Mouse (Mus musculus) MEL (cell line): ENCODE results near the gene 2310039H08Rik. TPM values are rescaled to one million over a fixed set of nuclear protein-coding genes. Genes with fewer than 3 reads are reported as not detected.

ENCODE experiments used
- DNase-seq: peaks from one replicate; pipeline ENCODE4 v3.0.0; 2011; ENCODE audit warnings: low read depth, low spot score
- H3K27ac ChIP-seq: 2 replicates; pipeline ENCODE4 v1.5.1; 2012; ENCODE audit warnings: low read depth, mild to moderate bottlenecking, control low read depth, low read length, moderate library complexity; ENCODE audit not compliant: control insufficient read depth
- H3K27me3 ChIP-seq, 2 experiments: fragments of 150-350 bp in 1 of 2; sonication (generic) in 1 of 2; 2 replicates each; pipeline ENCODE4 v1.6.1; 2012; ENCODE audit warnings: low read length in 2 of 2, mild to moderate bottlenecking in 2 of 2, improper control_type of control experiment in 1 of 2, moderate library complexity in 1 of 2; ENCODE audit not compliant: insufficient read depth in 2 of 2, control insufficient read depth in 1 of 2
- H3K36me3 ChIP-seq, 2 experiments: 2 replicates each; pipeline ENCODE4 v1.6.1; 2012 to 2014; ENCODE audit warnings: low read length in 2 of 2, improper control_type of control experiment in 1 of 2, inconsistent platforms in 1 of 2, mild to moderate bottlenecking in 1 of 2; ENCODE audit not compliant: insufficient read depth in 2 of 2, control insufficient read depth in 1 of 2
- H3K4me1 ChIP-seq, 2 experiments: fragments of 150-350 bp in 1 of 2; sonication (generic) in 1 of 2; 2 replicates each; pipeline ENCODE4 v1.6.1; 2012; ENCODE audit warnings: low read length in 2 of 2, improper control_type of control experiment in 1 of 2, mild to moderate bottlenecking in 1 of 2; ENCODE audit not compliant: insufficient read depth in 2 of 2, control insufficient read depth in 1 of 2
- H3K4me3 ChIP-seq, 2 experiments: fragments of 150-350 bp in 1 of 2; sonication (generic) in 1 of 2; 2 replicates each; pipeline ENCODE4 v1.5.1; 2012; ENCODE audit warnings: low read depth in 2 of 2, low read length in 2 of 2, mild to moderate bottlenecking in 2 of 2, moderate library complexity in 2 of 2, control low read depth in 1 of 2, improper control_type of control experiment in 1 of 2; ENCODE audit not compliant: control insufficient read depth in 1 of 2, insufficient read depth in 1 of 2
- H3K79me2 ChIP-seq: 2 replicates; pipeline ENCODE4 v1.6.1; 2012; ENCODE audit warnings: mild to moderate bottlenecking, low read length, moderate library complexity; ENCODE audit not compliant: control insufficient read depth, poor library complexity, insufficient read depth
- H3K9ac ChIP-seq: 2 replicates; pipeline ENCODE4 v1.6.1; 2012; ENCODE audit warnings: low read depth, mild to moderate bottlenecking, control low read depth, low read length, moderate library complexity; ENCODE audit not compliant: control insufficient read depth, poor library complexity, severe bottlenecking
- H3K9me3 ChIP-seq: fragments of 150-350 bp; sonication (generic); replicated peaks from 2 replicates; pipeline ENCODE4 v1.6.1; 2012; ENCODE audit warnings: mild to moderate bottlenecking, low read length, improper control_type of control experiment, moderate library complexity; ENCODE audit not compliant: insufficient read depth
- CHD2 ChIP-seq: IDR thresholded peaks from 2 replicates; pipeline ENCODE4 v1.6.1; 2011; ENCODE audit warnings: low read length, improper control_type of control experiment
- E2F4 ChIP-seq: IDR thresholded peaks from 2 replicates; pipeline ENCODE4 v1.6.1; 2011; ENCODE audit warnings: low read depth, low read length, improper control_type of control experiment, borderline replicate concordance
- EP300 ChIP-seq, 2 experiments: IDR thresholded peaks; 2 replicates each; pipeline ENCODE4 v1.6.1; 2011; ENCODE audit warnings: improper control_type of control experiment in 2 of 2, low read length in 2 of 2, low read depth in 1 of 2, mild to moderate bottlenecking in 1 of 2
- ETS1 ChIP-seq: IDR thresholded peaks from 2 replicates; pipeline ENCODE4 v1.6.1; 2012; ENCODE audit warnings: low read depth, mild to moderate bottlenecking, inconsistent platforms, low read length, improper control_type of control experiment, moderate library complexity
- GATA1 ChIP-seq: IDR thresholded peaks from 2 replicates; pipeline ENCODE4 v1.6.1; 2011; ENCODE audit warnings: low read depth, low read length, improper control_type of control experiment
- HCFC1 ChIP-seq: IDR thresholded peaks from 2 replicates; pipeline ENCODE4 v1.6.1; 2012; ENCODE audit warnings: low read depth, mild to moderate bottlenecking, inconsistent platforms, low read length, improper control_type of control experiment, moderate library complexity
- MAFK ChIP-seq: IDR thresholded peaks from 2 replicates; pipeline ENCODE4 v1.6.1; 2011; ENCODE audit warnings: low read depth, mild to moderate bottlenecking, low read length, improper control_type of control experiment, borderline replicate concordance
- MEF2A ChIP-seq: IDR thresholded peaks from 2 replicates; pipeline ENCODE4 v1.6.1; 2014; ENCODE audit warnings: low read depth, mild to moderate bottlenecking, inconsistent platforms, low read length, improper control_type of control experiment; ENCODE audit not compliant: poor library complexity, insufficient replicate concordance, severe bottlenecking; ENCODE audit errors: extremely low read depth
- MXI1 ChIP-seq: IDR thresholded peaks from 2 replicates; pipeline ENCODE4 v1.6.1; 2011; ENCODE audit warnings: mild to moderate bottlenecking, low read depth, low read length, improper control_type of control experiment
- NELFE ChIP-seq: IDR thresholded peaks from 2 replicates; pipeline ENCODE4 v1.6.1; 2011; ENCODE audit warnings: low read depth, low read length, improper control_type of control experiment
- POLR2AphosphoS2 ChIP-seq: IDR thresholded peaks from 2 replicates; pipeline ENCODE4 v1.6.1; 2011; ENCODE audit warnings: low read length, improper control_type of control experiment
- RAD21 ChIP-seq: IDR thresholded peaks from 2 replicates; pipeline ENCODE4 v1.6.1; 2011; ENCODE audit warnings: mild to moderate bottlenecking, low read depth, low read length, improper control_type of control experiment
- SIN3A ChIP-seq: IDR thresholded peaks from 2 replicates; pipeline ENCODE4 v1.6.1; 2012; ENCODE audit warnings: low read length, improper control_type of control experiment, inconsistent platforms
- SMC3 ChIP-seq: IDR thresholded peaks from 2 replicates; pipeline ENCODE4 v1.6.1; 2011; ENCODE audit warnings: low read depth, low read length, improper control_type of control experiment
- TBP ChIP-seq: IDR thresholded peaks from 2 replicates; pipeline ENCODE4 v1.8.0; 2011; ENCODE audit warnings: low read depth, low read length, improper control_type of control experiment
- UBTF ChIP-seq: IDR thresholded peaks from 2 replicates; pipeline ENCODE4 v1.6.1; 2012; ENCODE audit warnings: low read depth, mild to moderate bottlenecking, inconsistent platforms, low read length, improper control_type of control experiment, moderate library complexity, borderline replicate concordance; ENCODE audit not compliant: insufficient read depth
- USF1 ChIP-seq: IDR thresholded peaks from 2 replicates; pipeline ENCODE4 v1.6.1; 2014; ENCODE audit warnings: low read depth, mild to moderate bottlenecking, inconsistent platforms, low read length, improper control_type of control experiment, moderate library complexity
- USF2 ChIP-seq, 2 experiments: IDR thresholded peaks; 2 replicates each; pipeline ENCODE4 v1.6.1; 2011 to 2012; ENCODE audit warnings: improper control_type of control experiment in 2 of 2, low read length in 2 of 2, borderline replicate concordance in 1 of 2, inconsistent platforms in 1 of 2, low read depth in 1 of 2, mild to moderate bottlenecking in 1 of 2; ENCODE audit not compliant: insufficient read depth in 1 of 2
- ZC3H11A ChIP-seq: IDR thresholded peaks from 2 replicates; pipeline ENCODE4 v1.6.1; 2012; ENCODE audit warnings: low read depth, mild to moderate bottlenecking, inconsistent platforms, low read length, improper control_type of control experiment
- ZMIZ1 ChIP-seq: IDR thresholded peaks from 2 replicates; pipeline ENCODE4 v1.6.1; 2012; ENCODE audit warnings: low read depth, mild to moderate bottlenecking, inconsistent platforms, low read length, improper control_type of control experiment, moderate library complexity
- ZNF384 ChIP-seq: IDR thresholded peaks from 2 replicates; pipeline ENCODE4 v1.6.1; 2012; ENCODE audit warnings: low read depth, mild to moderate bottlenecking, inconsistent platforms, low read length, improper control_type of control experiment
- polyA plus RNA-seq, 2 experiments: library from polyadenylated mRNA; stranded (reverse) in 1 of 2; unstranded in 1 of 2; fragments of >175 nt in 1 of 2; fragments of >200 nt in 1 of 2; gene quantifications; 2 replicates each; pipeline versions ENCODE4 v1.2.1 to v1.2.4; 2012; ENCODE audit warnings: low replicate concordance in 2 of 2, low read depth in 1 of 2; ENCODE audit not compliant: insufficient read length in 2 of 2, insufficient read depth in 1 of 2, missing spikeins in 1 of 2
- total RNA-seq: library from RNA; depleted of rRNA; stranded (reverse); fragments of 300-350 nt; gene quantifications from 2 replicates; pipeline ENCODE4 v1.2.3, GENCODE M21; 2012

Gene 2310039H08Rik
- total and polyA plus RNA-seq, 3 experiments: 41.3 to 53.2 TPM; not detected in 1

DNA sequence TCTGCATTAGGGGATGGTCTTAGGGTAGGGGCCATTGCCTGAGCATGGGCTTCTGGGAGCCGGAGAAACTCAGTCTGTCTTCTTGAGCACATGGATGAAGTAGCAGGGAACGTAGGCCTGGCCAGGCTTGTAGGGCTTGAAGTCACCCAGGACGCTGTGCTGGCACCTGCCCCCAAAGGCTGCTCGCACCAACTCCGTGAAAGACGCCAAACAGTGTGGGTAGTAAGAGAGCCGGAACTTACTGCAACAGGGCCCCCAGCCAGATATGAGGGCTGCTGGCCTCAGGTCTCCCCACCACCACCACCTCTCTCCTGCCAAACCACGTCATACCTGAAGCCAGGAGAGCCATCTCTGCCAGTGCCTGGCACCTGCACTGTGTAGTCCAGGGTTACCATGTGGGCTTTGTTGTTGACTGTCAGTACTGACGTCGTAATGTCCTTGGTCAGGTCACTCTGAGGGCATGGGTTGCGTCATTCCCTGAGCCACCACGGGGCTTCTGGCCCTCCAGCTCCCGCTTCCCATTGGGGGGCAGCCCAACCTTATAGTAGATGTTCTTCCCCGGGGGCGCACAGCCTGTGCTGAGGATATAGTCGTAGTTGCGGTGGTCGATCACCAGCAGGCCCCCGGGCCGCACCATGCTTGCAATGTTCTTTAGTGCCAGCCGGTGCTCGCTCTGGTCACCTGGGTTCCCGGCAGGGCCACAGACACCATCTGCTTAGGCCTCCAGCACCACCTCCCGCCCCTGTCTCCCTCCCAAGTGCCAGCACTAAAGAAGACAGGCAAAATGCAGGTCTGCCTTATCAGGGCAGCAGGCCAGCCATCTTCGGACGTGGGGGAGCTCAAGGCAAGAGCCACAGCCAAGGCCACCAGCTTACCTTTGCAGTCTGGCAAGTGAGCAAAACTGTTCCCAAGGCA is 46.4 kb upstream of the 2310039H08Rik start:
- no peaks in the 10 kb centered on the region for H3K27me3 ChIP-seq
- no peak overlapping the region for H3K27ac ChIP-seq
- no peak overlapping the region for H3K4me3 ChIP-seq
- no peak for DNase-seq
- H3K9me3 ChIP-seq: no peaks in the 10 kb centered on the region
- H3K4me1 ChIP-seq: no peaks in the 10 kb centered on the region
- no peaks in the 10 kb centered on the region for H3K79me2 ChIP-seq
- no peaks in the 10 kb centered on the region for H3K36me3 ChIP-seq
- no peak overlapping the region for H3K9ac ChIP-seq
- TF ChIP-seq NELFE: no peak
- TF ChIP-seq ZMIZ1: no peak
- TF ChIP-seq EP300 (IDR thresholded peaks at IDR 0.05; ENCODE audit: low read depth in 1 of 2, low read length in 2 of 2): no peak
- TF ChIP-seq SMC3: no peak
- TF ChIP-seq MAFK: no peak
- no peak for TF ChIP-seq CHD2
- no peak for TF ChIP-seq RAD21
- no peak for TF ChIP-seq GATA1
- no peak for TF ChIP-seq USF1
- no peak for TF ChIP-seq MEF2A
- TF ChIP-seq E2F4: no peak
- no peak for TF ChIP-seq ETS1
- TF ChIP-seq POLR2AphosphoS2: no peak
- TF ChIP-seq HCFC1: no peak
- TF ChIP-seq USF2 (IDR thresholded peaks at IDR 0.05; ENCODE audit: borderline replicate concordance in 1 of 2, insufficient read depth in 1 of 2, low read depth in 1 of 2, low read length in 2 of 2): no peak
- no peak for TF ChIP-seq ZC3H11A
- no peak for TF ChIP-seq MXI1
- TF ChIP-seq, all 39 proteins: peak for 0

DNA sequence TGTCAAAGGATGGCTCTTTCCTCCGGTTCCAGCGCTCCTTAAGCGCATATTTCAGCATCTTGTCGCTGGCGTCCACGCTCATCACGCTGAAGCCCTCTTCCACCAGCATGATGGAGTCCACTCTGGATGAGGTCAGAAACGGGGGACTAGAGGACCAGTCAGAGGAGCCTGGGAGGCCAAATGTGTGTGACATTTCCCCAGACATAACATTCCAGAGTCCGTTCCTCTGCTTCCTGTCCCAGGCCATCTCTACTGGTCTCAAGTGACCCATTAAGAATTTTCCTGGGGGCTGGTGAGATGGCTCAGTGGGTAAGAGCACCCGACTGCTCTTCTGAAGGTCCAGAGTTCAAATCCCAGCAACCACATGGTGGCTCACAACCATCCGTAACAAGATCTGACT is 45.2 kb upstream of the 2310039H08Rik start:
- Histone ChIP-seq H3K27me3 (no peaks in the 10 kb centered on the region), H3K36me3 (no peaks in the 10 kb centered on the region), H3K4me1 (no peaks in the 10 kb centered on the region), H3K9me3 (no peaks in the 10 kb centered on the region), H3K27ac (no peak overlapping the region), H3K79me2 (no peaks in the 10 kb centered on the region), H3K9ac (no peak overlapping the region), H3K4me3 (no peak overlapping the region)
- DNase-seq: no peak
- TF ChIP-seq NELFE (no peak), GATA1 (no peak), CHD2 (no peak), TBP (0 out of 2 replicates have a peak, but pooled peaks have one; percentile 62), ZNF384 (no peak), SIN3A (no peak), USF2 (IDR thresholded peaks at IDR 0.05; ENCODE audit: borderline replicate concordance in 1 of 2, insufficient read depth in 1 of 2, low read depth in 1 of 2, low read length in 2 of 2) (no peak), UBTF (no peak)
